In the genomic region with DNA sequence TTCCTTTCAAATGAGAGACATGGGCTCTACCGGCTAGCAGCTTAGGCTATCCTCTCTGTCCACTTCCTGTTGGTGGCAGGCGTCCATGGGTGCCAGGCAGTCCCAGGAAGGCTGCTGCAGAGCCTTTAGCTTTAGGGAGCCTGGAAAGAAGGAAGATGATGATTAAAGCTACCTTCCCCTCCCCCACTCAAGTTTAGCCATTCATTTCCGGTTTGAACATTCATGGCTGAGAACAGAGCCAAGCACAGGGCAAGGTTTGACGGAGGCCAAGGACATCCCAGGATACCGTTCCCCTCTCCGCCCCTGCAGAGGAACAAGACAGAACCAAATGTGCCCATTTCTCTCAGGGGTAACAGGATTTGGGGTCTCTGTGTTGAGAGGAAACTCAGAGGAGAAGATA, we compare ENCODE assay signal across 9 mouse cellular contexts. TPM values are rescaled to one million over a fixed set of nuclear protein-coding genes. Genes with fewer than 3 reads are reported as not detected.
DNase-seq lines count a peak whose midpoint lies in the region; ATAC-seq and TF ChIP-seq lines count a peak whose summit lies in the region.
"Had no signal": no experiment of that assay in that cellular context is flagged by ENCODE, and none has a peak within 500 bp of the region (broad histone marks: within the 10 kb centered on the region; RNA-seq: fewer than 3 reads in every experiment).

No protein-coding gene starts in this region.

- no peak for ATAC-seq in lung, embryonic 15.5 days (ENCODE audit: borderline replicate concordance, extremely low read depth, low FRiP score, low TSS enrichment)
- no peak for ATAC-seq in kidney, embryonic 16.5 days (ENCODE audit: low FRiP score, low TSS enrichment)

- H3K36me3 ChIP-seq in lung, embryonic 15.5 days, result peaks cover 18% of the 10 kb centered on the region
- H3K36me3 ChIP-seq in kidney, embryonic 16.5 days (ENCODE audit: insufficient read depth, low read length), result peaks cover 21% of the 10 kb centered on the region

- peak overlapping the region; percentile 33; the same call in 1 of the 2 replicates for H3K27ac ChIP-seq in lung, embryonic 15.5 days
- peak overlapping the region; percentile 13; the same call in 1 of the 2 replicates for H3K27ac ChIP-seq in kidney, embryonic 16.5 days (ENCODE audit: low read length)
- H3K27ac ChIP-seq: embryonic facial prominence, embryonic 15.5 days had no signal

- TF ChIP-seq POLR2A in lung, adult 2 months (IDR thresholded peaks at IDR 0.05; ENCODE audit: borderline replicate concordance, extremely low read depth, low read depth, low read length), result no peak

- H3K4me1 ChIP-seq in lung, embryonic 15.5 days, result peaks cover 37% of the 10 kb centered on the region
- peaks cover 18% of the 10 kb centered on the region for H3K4me1 ChIP-seq in lung, adult 2 months (ENCODE audit: control insufficient read depth, insufficient read depth, low read length)
- H3K4me1 ChIP-seq in kidney, embryonic 16.5 days (ENCODE audit: insufficient read depth, low read length), result peaks cover 26% of the 10 kb centered on the region

- 39% methylated on average over 6 of the region's 6 CpGs for WGBS in lung, embryonic 15.5 days
- 21% methylated on average over 6 of the region's 6 CpGs for WGBS in lung, adult 2 months
- WGBS in kidney, embryonic 16.5 days, result 51% methylated on average over 6 of the region's 6 CpGs

- DNase-seq in adrenal gland, adult (ENCODE audit: inconsistent age in 2 of 2, low spot score in 1 of 2), result peak; percentile 76 to 87
- no peak for DNase-seq in adrenal gland, adult 8-10 months
- no peak for DNase-seq in lung, adult 2 months
- DNase-seq in naive thymus-derived CD4-positive, alpha-beta T cell, adult 2 months (ENCODE audit: low read depth), result peak; percentile 26
- no peak for DNase-seq in right cerebral cortex, postnatal 14 days
- no peak for DNase-seq in gastrocnemius, postnatal 10 days

- peak overlapping the region; percentile 21; the same call in 1 of the 2 replicates for H3K4me2 ChIP-seq in lung, embryonic 15.5 days
- H3K4me2 ChIP-seq in kidney, embryonic 16.5 days (replicated peaks; ENCODE audit: low read depth, low read length), result no peak overlapping the region
- H3K4me2 ChIP-seq: embryonic facial prominence, embryonic 15.5 days had no signal

- H3K9me3 ChIP-seq in lung, embryonic 15.5 days, result no peaks in the 10 kb centered on the region
- no peaks in the 10 kb centered on the region for H3K9me3 ChIP-seq in kidney, embryonic 16.5 days (ENCODE audit: low read length)
- H3K9me3 ChIP-seq: embryonic facial prominence, embryonic 15.5 days had no signal

- no peaks in the 10 kb centered on the region for H3K27me3 ChIP-seq in lung, embryonic 15.5 days
- H3K27me3 ChIP-seq in kidney, embryonic 16.5 days (ENCODE audit: insufficient read depth, low read length), result no peaks in the 10 kb centered on the region
- H3K27me3 ChIP-seq: embryonic facial prominence, embryonic 15.5 days had no signal

- no peak overlapping the region for H3K9ac ChIP-seq in lung, embryonic 15.5 days
- 0 out of 2 replicates have a peak overlapping the region, but pooled peaks have one; percentile 1 for H3K9ac ChIP-seq in kidney, embryonic 16.5 days (replicated peaks; ENCODE audit: low read length)
- H3K9ac ChIP-seq: embryonic facial prominence, embryonic 15.5 days had no signal

- no peak for TF ChIP-seq CTCF in lung, adult 2 months (IDR thresholded peaks at IDR 0.05; ENCODE audit: insufficient read depth, low read length)

- no peak overlapping the region for H3K4me3 ChIP-seq in lung, embryonic 15.5 days
- no peak overlapping the region for H3K4me3 ChIP-seq in lung, adult 2 months (replicated peaks; ENCODE audit: extremely low read depth, low read depth, low read length)
- H3K4me3 ChIP-seq in kidney, embryonic 16.5 days (ENCODE audit: low read length), result no peak overlapping the region
- H3K4me3 ChIP-seq: embryonic facial prominence, embryonic 15.5 days had no signal

RNA-seq across cellular contexts. Expression of gene Prkaca, which starts 4.9 kb away (rescaled TPM):
- 100 to 1,000 TPM; 240 to 263 (median 253) TPM for total RNA-seq in adrenal gland, adult 8-10 months (2022)
- polyA plus RNA-seq in lung, embryonic 15.5 days (2015; fragmentation: Nextera tagmentation; extraction: Ambion mirVana), result 156 TPM in 2 replicates
- 57.0 and 79.9 TPM in 2 replicates for polyA plus RNA-seq in lung, adult 2 months (2012; rRNA removed)
- polyA plus RNA-seq in kidney, embryonic 16.5 days (2015; fragmentation: Nextera tagmentation; extraction: Ambion mirVana), result 105 and 143 TPM in 2 replicates
- 100 to 1,000 TPM; 490 to 518 TPM for total RNA-seq in gastrocnemius, postnatal 10 days (2021)

RNA-seq across cellular contexts. Expression of gene Samd1, which starts 19.8 kb away (rescaled TPM):
- total RNA-seq in adrenal gland, adult 8-10 months (2022), result 10 to 100 TPM; 27.4 to 44.2 (median 34.9) TPM
- 11.3 and 12.1 TPM in 2 replicates for polyA plus RNA-seq in lung, embryonic 15.5 days (2015; fragmentation: Nextera tagmentation; extraction: Ambion mirVana)
- 37.0 and 37.9 TPM in 2 replicates for polyA plus RNA-seq in lung, adult 2 months (2012; rRNA removed)
- polyA plus RNA-seq in kidney, embryonic 16.5 days (2015; fragmentation: Nextera tagmentation; extraction: Ambion mirVana), result 9.4 and 11.6 TPM in 2 replicates
- 10 to 100 TPM; 24.8 to 30.3 TPM for total RNA-seq in gastrocnemius, postnatal 10 days (2021)

RNA-seq across cellular contexts. Expression of gene Asf1b, which starts 22.3 kb away (rescaled TPM):
- total RNA-seq in adrenal gland, adult 8-10 months (2022), result 1 to 10 TPM; 1.1 to 2.7 (median 1.8) TPM
- 82.2 and 83.5 TPM in 2 replicates for polyA plus RNA-seq in lung, embryonic 15.5 days (2015; fragmentation: Nextera tagmentation; extraction: Ambion mirVana)
- polyA plus RNA-seq in lung, adult 2 months (2012; rRNA removed), result 7.5 and 7.9 TPM in 2 replicates
- polyA plus RNA-seq in kidney, embryonic 16.5 days (2015; fragmentation: Nextera tagmentation; extraction: Ambion mirVana), result 58.2 and 65.1 TPM in 2 replicates
- 1 to 10 TPM; 6.5 to 7.3 TPM for total RNA-seq in gastrocnemius, postnatal 10 days (2021)

RNA-seq across cellular contexts. Expression of gene Gm10644, which starts 22.6 kb away (rescaled TPM):
- 1 to 10 TPM; 1.5 to 2.2 (median 1.9) TPM for total RNA-seq in adrenal gland, adult 8-10 months (2022)
- 0.74 and 0.86 TPM in 2 replicates for polyA plus RNA-seq in lung, embryonic 15.5 days (2015; fragmentation: Nextera tagmentation; extraction: Ambion mirVana)
- 1.7 and 2.0 TPM in 2 replicates for polyA plus RNA-seq in lung, adult 2 months (2012; rRNA removed)
- polyA plus RNA-seq in kidney, embryonic 16.5 days (2015; fragmentation: Nextera tagmentation; extraction: Ambion mirVana), result 0.85 and 1.0 TPM in 2 replicates
- total RNA-seq in gastrocnemius, postnatal 10 days (2021), result under 1 TPM in 1 of 2 experiments, not detected in 1; 0.32 TPM

RNA-seq across cellular contexts. Expression of gene 1700067K01Rik, which starts 23.7 kb away (rescaled TPM):
- total RNA-seq in adrenal gland, adult 8-10 months (2022), result under 1 TPM in 2 of 4 experiments, not detected in 2; 0.49 TPM
- polyA plus RNA-seq in lung, embryonic 15.5 days (2015; fragmentation: Nextera tagmentation; extraction: Ambion mirVana), result 0.93 and 0.98 TPM in 2 replicates
- 0.35 and 0.36 TPM in 2 replicates for polyA plus RNA-seq in lung, adult 2 months (2012; rRNA removed)
- polyA plus RNA-seq in kidney, embryonic 16.5 days (2015; fragmentation: Nextera tagmentation; extraction: Ambion mirVana), result 0.51 and 1.1 TPM in 2 replicates
- under 1 TPM in 1 of 2 experiments, not detected in 1; 0.47 TPM for total RNA-seq in gastrocnemius, postnatal 10 days (2021)

Comparison
In these comparisons a context has a peak if more than half of its experiments do, and no peak if none do; other contexts are left out.
1. DNase-seq: peak in adrenal gland, adult (2 of 2) and naive thymus-derived CD4-positive, alpha-beta T cell, adult 2 months (single experiment); none in adrenal gland, adult 8-10 months (single experiment), lung, adult 2 months (single experiment), right cerebral cortex, postnatal 14 days (single experiment) and gastrocnemius, postnatal 10 days (single experiment).